Comparison of ENCODE assay signal across 16 mouse cellular contexts in genomic region chr9:44792842-44793241, GRCm38 (mm10). TPM values are rescaled to one million over a fixed set of nuclear protein-coding genes. Genes with fewer than 3 reads are reported as not detected.
"Had no signal": no experiment of that assay in that cellular context is flagged by ENCODE, and none has a peak within 500 bp of the region (broad histone marks: within the 10 kb centered on the region; RNA-seq: fewer than 3 reads in every experiment).

No protein-coding gene starts in this region.

- H3K9me3 ChIP-seq: limb, embryonic 13.5 days; liver, embryonic 12.5 days; midbrain, embryonic 10.5 days; neural tube, embryonic 12.5 days; stomach, embryonic 15.5 days had no signal

- H3K4me1 ChIP-seq: liver, embryonic 12.5 days; midbrain, embryonic 10.5 days; neural tube, embryonic 12.5 days; stomach, embryonic 15.5 days had no signal

- DNase-seq: kidney, adult 9 months; kidney, postnatal 4 days; lung, embryonic 14.5 days; lung, postnatal 10 days; lung, postnatal 4 days; midbrain, embryonic 14.5 days; right cerebral cortex, postnatal 4 days; spleen, adult 18-20 months; thymus, postnatal 36 days had no signal

- ATAC-seq: liver, embryonic 12.5 days had no signal

- H3K27ac ChIP-seq: kidney, postnatal 0 days; layer of hippocampus, adult 2 months; liver, embryonic 12.5 days; midbrain, embryonic 10.5 days; neural tube, embryonic 12.5 days; stomach, embryonic 15.5 days had no signal

- H3K4me2 ChIP-seq: limb, embryonic 13.5 days; liver, embryonic 12.5 days; lung, embryonic 14.5 days; neural tube, embryonic 12.5 days; stomach, embryonic 15.5 days had no signal

- H3K27me3 ChIP-seq: stomach, embryonic 15.5 days had no signal

- H3K4me3 ChIP-seq: layer of hippocampus, adult 2 months; limb, embryonic 13.5 days; liver, embryonic 12.5 days; midbrain, embryonic 10.5 days; neural tube, embryonic 12.5 days; stomach, embryonic 15.5 days had no signal

- H3K9ac ChIP-seq: limb, embryonic 13.5 days; liver, embryonic 12.5 days; lung, embryonic 14.5 days; neural tube, embryonic 12.5 days; stomach, embryonic 15.5 days had no signal

RNA-seq across cellular contexts. Expression of gene Ttc36, which starts 10.0 kb away (rescaled TPM):
- polyA plus RNA-seq: limb, embryonic 13.5 days; neural tube, embryonic 12.5 days had no signal
